Mouse (Mus musculus): Measurements from ENCODE around the gene Exosc7. TPM values are rescaled to one million over a fixed set of nuclear protein-coding genes. Genes with fewer than 3 reads are reported as not detected.
A peak's percentile ranks its signal among the peaks of the same experiment; 100 is the strongest.

Exosc7 gene
- total and polyA plus RNA-seq, 2 experiments from 2014 or later = 40.3 to 64.1 TPM

GRCm38 (mm10) chr9:123138891-123139474 is 26.0 kb downstream of the Exosc7 start:
- ATAC-seq (peak; percentile 42; the same call in 1 of the 2 replicates), DNase-seq (no peak)
- H3K4me3 ChIP-seq (ENCODE audit: low read depth, low read length) = no peak overlapping the region
- peaks cover 56% of the 10 kb centered on the region for H3K36me3 ChIP-seq (ENCODE audit: insufficient read depth)
- no peak overlapping the region for H3K9ac ChIP-seq
- no peak overlapping the region for H3K4me2 ChIP-seq (ENCODE audit: low read depth)
- 76% methylated on average over 5 of the region's 5 CpGs for WGBS
- no peaks in the 10 kb centered on the region for H3K9me3 ChIP-seq (ENCODE audit: low read length)
- no peak for TF ChIP-seq CTCF (IDR thresholded peaks at IDR 0.05; ENCODE audit: low read depth)
- no peaks in the 10 kb centered on the region for H3K4me1 ChIP-seq (ENCODE audit: insufficient read depth)
- H3K27ac ChIP-seq (ENCODE audit: low read depth, low read length) = 0 out of 2 replicates have a peak overlapping the region, but pooled peaks have one; percentile 29
- H3K27me3 ChIP-seq (ENCODE audit: insufficient read depth, low read length) = no peaks in the 10 kb centered on the region

- 72% methylated on average over 4 of the region's 4 CpGs for WGBS
- H3K9ac ChIP-seq = no peak overlapping the region
- DNase-seq = no peak
- H3K4me2 ChIP-seq (ENCODE audit: low read depth) = no peak overlapping the region
- H3K4me1 ChIP-seq (ENCODE audit: insufficient read depth) = no peaks in the 10 kb centered on the region
- no peak overlapping the region for H3K27ac ChIP-seq (ENCODE audit: low read depth, low read length)
- H3K36me3 ChIP-seq (ENCODE audit: insufficient read depth) = peaks cover 46% of the 10 kb centered on the region
- H3K9me3 ChIP-seq (ENCODE audit: low read length) = no peaks in the 10 kb centered on the region
- no peak overlapping the region for H3K4me3 ChIP-seq (ENCODE audit: low read depth, low read length)
- no peak for ATAC-seq
- no peaks in the 10 kb centered on the region for H3K27me3 ChIP-seq (ENCODE audit: insufficient read depth, low read length)
- TF ChIP-seq CTCF (IDR thresholded peaks at IDR 0.05; ENCODE audit: low read depth) = no peak
Measured at GRCm38 (mm10) chr9:123139887-123140614, 27.0 kb downstream of the Exosc7 start.

GRCm38 (mm10) chr9:123148430-123148829 is 35.4 kb downstream of the Exosc7 start:
- Histone ChIP-seq H3K27ac (ENCODE audit: low read depth, low read length) (no peak overlapping the region), H3K27me3 (ENCODE audit: insufficient read depth, low read length) (no peaks in the 10 kb centered on the region), H3K4me1 (ENCODE audit: insufficient read depth) (no peaks in the 10 kb centered on the region), H3K9me3 (ENCODE audit: low read length) (no peaks in the 10 kb centered on the region), H3K4me2 (ENCODE audit: low read depth) (no peak overlapping the region), H3K9ac (no peak overlapping the region), H3K4me3 (ENCODE audit: low read depth, low read length) (no peak overlapping the region), H3K36me3 (ENCODE audit: insufficient read depth) (no peaks in the 10 kb centered on the region)
- DNase-seq (no peak), ATAC-seq (no peak)
- no peak for TF ChIP-seq CTCF (IDR thresholded peaks at IDR 0.05; ENCODE audit: low read depth)
- 83% methylated on average over 5 of the region's 5 CpGs for WGBS

GRCm38 (mm10) chr9:123150241-123151020 is 37.4 kb downstream of the Exosc7 start, which contains the start of gene Clec3b:
Gene Clec3b, plus strand, starts transcription at chr9:123150946.
- Histone ChIP-seq H3K4me1 (ENCODE audit: insufficient read depth) (no peaks in the 10 kb centered on the region), H3K9me3 (ENCODE audit: low read length) (no peaks in the 10 kb centered on the region), H3K4me3 (ENCODE audit: low read depth, low read length) (no peak within 1 kb of the TSS), H3K27me3 (ENCODE audit: insufficient read depth, low read length) (no peaks in the 10 kb centered on the region), H3K4me2 (ENCODE audit: low read depth) (no peak within 1 kb of the TSS), H3K27ac (ENCODE audit: low read depth, low read length) (no peak within 1 kb of the TSS), H3K9ac (no peak within 1 kb of the TSS), H3K36me3 (ENCODE audit: insufficient read depth) (no peaks in the 10 kb centered on the region; the same call in 1 of the 2 replicates)
- ATAC-seq (no peak), DNase-seq (no peak)
- 75% methylated on average over 5 of the region's 5 CpGs for whole genome bisulfite sequencing
- no peak for TF ChIP-seq CTCF (IDR thresholded peaks at IDR 0.05; ENCODE audit: low read depth)

GRCm38 (mm10) chr9:123151561-123151960 is 38.5 kb downstream of the Exosc7 start:
- H3K27me3 ChIP-seq (ENCODE audit: insufficient read depth, low read length) = no peaks in the 10 kb centered on the region
- H3K9ac ChIP-seq = no peak overlapping the region
- H3K27ac ChIP-seq (ENCODE audit: low read depth, low read length) = no peak overlapping the region
- no peaks in the 10 kb centered on the region; the same call in 1 of the 2 replicates for H3K36me3 ChIP-seq (ENCODE audit: insufficient read depth)
- ATAC-seq = no peak
- no peak overlapping the region for H3K4me2 ChIP-seq (ENCODE audit: low read depth)
- no peaks in the 10 kb centered on the region for H3K4me1 ChIP-seq (ENCODE audit: insufficient read depth)
- no peak for TF ChIP-seq CTCF (IDR thresholded peaks at IDR 0.05; ENCODE audit: low read depth)
- H3K4me3 ChIP-seq (ENCODE audit: low read depth, low read length) = no peak overlapping the region
- WGBS = 58% methylated on average over 1 of the region's 1 CpGs
- no peak for DNase-seq
- no peaks in the 10 kb centered on the region for H3K9me3 ChIP-seq (ENCODE audit: low read length)

- H3K36me3 ChIP-seq (ENCODE audit: insufficient read depth) = no peaks in the 10 kb centered on the region; the same call in 1 of the 2 replicates
- ATAC-seq (no peak), DNase-seq (no peak)
- no peak for TF ChIP-seq CTCF (IDR thresholded peaks at IDR 0.05; ENCODE audit: low read depth)
- WGBS = 79% methylated on average over 3 of the region's 3 CpGs
- no peak overlapping the region for H3K27ac ChIP-seq (ENCODE audit: low read depth, low read length)
- H3K4me3 ChIP-seq (ENCODE audit: low read depth, low read length) = no peak overlapping the region
- H3K27me3 ChIP-seq (ENCODE audit: insufficient read depth, low read length) = no peaks in the 10 kb centered on the region
- H3K9me3 ChIP-seq (ENCODE audit: low read length) = no peaks in the 10 kb centered on the region
- H3K9ac ChIP-seq = no peak overlapping the region
- H3K4me1 ChIP-seq (ENCODE audit: insufficient read depth) = no peaks in the 10 kb centered on the region
- H3K4me2 ChIP-seq (ENCODE audit: low read depth) = no peak overlapping the region
Measured at GRCm38 (mm10) chr9:123152026-123152425, 39.0 kb downstream of the Exosc7 start.

Data from forebrain, postnatal 0 days (tissue).